In the genomic region with DNA sequence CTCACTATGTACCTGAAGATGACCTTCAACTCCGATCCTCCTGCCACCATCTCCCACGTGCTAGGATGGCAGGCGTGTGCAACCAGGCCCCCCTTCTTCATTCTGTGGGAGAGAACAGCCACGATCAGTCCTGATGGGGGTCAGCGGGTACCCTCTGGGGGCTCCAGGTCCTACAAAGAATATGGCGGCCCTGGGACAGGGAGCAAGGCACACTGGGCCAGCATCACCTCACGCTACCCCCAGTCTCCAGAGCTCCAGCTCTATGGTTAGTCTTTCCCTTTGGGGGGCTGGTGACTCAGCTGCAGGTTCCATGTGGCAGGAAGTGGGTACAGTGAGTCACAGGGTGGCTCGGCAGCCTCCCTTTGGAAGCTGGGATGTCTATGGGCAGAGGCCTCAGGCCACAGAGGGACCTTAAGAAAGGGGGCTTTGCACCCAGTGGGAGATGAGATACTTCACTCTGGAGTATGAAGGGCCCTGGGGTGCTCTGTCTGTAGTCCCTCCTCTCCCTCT, we compare ENCODE assay signal across 23 mouse cellular contexts. TPM values are rescaled to one million over a fixed set of nuclear protein-coding genes. Genes with fewer than 3 reads are reported as not detected.
A peak's percentile ranks its signal among the peaks of the same experiment; 100 is the strongest.
DNase-seq lines count a peak whose midpoint lies in the region; ATAC-seq and TF ChIP-seq lines count a peak whose summit lies in the region.
"Had no signal": no experiment of that assay in that cellular context is flagged by ENCODE, and none has a peak within 500 bp of the region (broad histone marks: within the 10 kb centered on the region; RNA-seq: fewer than 3 reads in every experiment).

No protein-coding gene starts in this region.

- no peak overlapping the region for H3K4me2 ChIP-seq in midbrain, postnatal 0 days (ENCODE audit: low read depth, low read length, poor library complexity, severe bottlenecking)
- H3K4me2 ChIP-seq: embryonic facial prominence, embryonic 15.5 days; forebrain, embryonic 12.5 days; heart, embryonic 12.5 days; lung, embryonic 15.5 days; midbrain, embryonic 13.5 days; stomach, embryonic 15.5 days had no signal

- no peak for TF ChIP-seq CTCF in gastrocnemius, adult 2 months (IDR thresholded peaks at IDR 0.05)
- TF ChIP-seq CTCF in midbrain, postnatal 0 days (IDR thresholded peaks at IDR 0.05) = no peak

- H3K4me1 ChIP-seq in midbrain, embryonic 10.5 days = peaks cover 68% of the 10 kb centered on the region
- H3K4me1 ChIP-seq in midbrain, postnatal 0 days (ENCODE audit: insufficient read depth, low read length) = peaks cover 6% of the 10 kb centered on the region; the same call in 1 of the 2 replicates
- peaks cover 62% of the 10 kb centered on the region for H3K4me1 ChIP-seq in embryonic facial prominence, embryonic 10.5 days

- no peak for ATAC-seq in midbrain, postnatal 0 days (ENCODE audit: low FRiP score)
- ATAC-seq: hindbrain, embryonic 16.5 days; midbrain, embryonic 13.5 days; Patski had no signal

- intact Hi-C loops in gastrocnemius, adult 2 months (cut with DNase I) = no loop called here
- intact Hi-C loops in gastrocnemius, postnatal 14 days (cut with DNase I; ENCODE audit: low total_unique reads) = no loop called here

- H3K9ac ChIP-seq in midbrain, postnatal 0 days (replicated peaks; ENCODE audit: low read length, poor library complexity, severe bottlenecking) = no peak overlapping the region
- H3K9ac ChIP-seq: embryonic facial prominence, embryonic 15.5 days; heart, embryonic 12.5 days; liver, embryonic 14.5 days; lung, embryonic 15.5 days; midbrain, embryonic 13.5 days; stomach, embryonic 15.5 days had no signal

- H3K36me3 ChIP-seq in midbrain, embryonic 10.5 days = no peaks in the 10 kb centered on the region
- H3K36me3 ChIP-seq in midbrain, postnatal 0 days (ENCODE audit: insufficient read depth, low read length) = no peaks in the 10 kb centered on the region
- no peaks in the 10 kb centered on the region for H3K36me3 ChIP-seq in embryonic facial prominence, embryonic 10.5 days (replicated peaks)
- H3K36me3 ChIP-seq: embryonic facial prominence, embryonic 15.5 days; forebrain, embryonic 12.5 days; heart, embryonic 12.5 days; lung, embryonic 15.5 days; midbrain, embryonic 13.5 days; stomach, embryonic 15.5 days had no signal

- H3K4me3 ChIP-seq in gastrocnemius, adult 2 months = no peak overlapping the region
- H3K4me3 ChIP-seq in midbrain, embryonic 10.5 days = no peak overlapping the region
- no peak overlapping the region for H3K4me3 ChIP-seq in midbrain, postnatal 0 days (ENCODE audit: low read depth, low read length)
- H3K4me3 ChIP-seq in embryonic facial prominence, embryonic 10.5 days = no peak overlapping the region
- H3K4me3 ChIP-seq: embryonic facial prominence, embryonic 15.5 days; forebrain, embryonic 12.5 days; heart, embryonic 12.5 days; lung, embryonic 15.5 days; midbrain, embryonic 13.5 days; stomach, embryonic 15.5 days had no signal

- no peak for DNase-seq in gastrocnemius, adult 2 months
- DNase-seq in gastrocnemius, postnatal 14 days = no peak
- DNase-seq in midbrain, embryonic 10.5 days (ENCODE audit: low spot score) = no peak
- no peak for DNase-seq in midbrain, postnatal 0 days (ENCODE audit: low spot score)
- DNase-seq in embryonic facial prominence, embryonic 10.5 days (ENCODE audit: low spot score) = no peak
- DNase-seq in cerebellum, postnatal 4 days (ENCODE audit: low spot score in 2 of 2) = no peak
- no peak for DNase-seq in kidney, postnatal 4 days
- DNase-seq: adrenal gland, postnatal 10 days; B cell, adult 2 months; gastrocnemius, postnatal 25 days; kidney, adult 11 months; right cerebral cortex, postnatal 14 days; thymus, adult 2 months had no signal

- 86% methylated on average over 8 of the region's 8 CpGs for WGBS in midbrain, embryonic 10.5 days
- 86% methylated on average over 8 of the region's 8 CpGs for WGBS in midbrain, postnatal 0 days
- 86% methylated on average over 8 of the region's 8 CpGs for WGBS in embryonic facial prominence, embryonic 10.5 days

- peak overlapping the region; percentile 67 for H3K27ac ChIP-seq in gastrocnemius, adult 2 months
- peak overlapping the region; percentile 86 for H3K27ac ChIP-seq in midbrain, embryonic 10.5 days (replicated peaks)
- H3K27ac ChIP-seq in midbrain, postnatal 0 days (ENCODE audit: low read depth, low read length) = no peak overlapping the region
- H3K27ac ChIP-seq in embryonic facial prominence, embryonic 10.5 days (replicated peaks) = peak overlapping the region; percentile 80
- H3K27ac ChIP-seq: liver, embryonic 14.5 days; macrophage had no signal

- no peaks in the 10 kb centered on the region for H3K9me3 ChIP-seq in midbrain, embryonic 10.5 days (replicated peaks)
- H3K9me3 ChIP-seq in midbrain, postnatal 0 days (ENCODE audit: low read length) = no peaks in the 10 kb centered on the region
- no peaks in the 10 kb centered on the region for H3K9me3 ChIP-seq in embryonic facial prominence, embryonic 10.5 days
- H3K9me3 ChIP-seq: embryonic facial prominence, embryonic 15.5 days; forebrain, embryonic 12.5 days; heart, embryonic 12.5 days; lung, embryonic 15.5 days; midbrain, embryonic 13.5 days; stomach, embryonic 15.5 days had no signal

- H3K27me3 ChIP-seq in midbrain, embryonic 10.5 days (ENCODE audit: low read depth, poor library complexity, severe bottlenecking) = peaks cover 61% of the 10 kb centered on the region
- H3K27me3 ChIP-seq in midbrain, postnatal 0 days (ENCODE audit: insufficient read depth, low read length) = no peaks in the 10 kb centered on the region
- H3K27me3 ChIP-seq in embryonic facial prominence, embryonic 10.5 days (replicated peaks; ENCODE audit: low read depth, poor library complexity, severe bottlenecking) = peaks cover 15% of the 10 kb centered on the region; the same call in 1 of the 2 replicates
- H3K27me3 ChIP-seq: embryonic facial prominence, embryonic 15.5 days; heart, embryonic 12.5 days; lung, embryonic 15.5 days; Patski; stomach, embryonic 15.5 days had no signal

RNA-seq across cellular contexts. Expression of a gene that starts 28.5 kb away (rescaled TPM):
- total RNA-seq in gastrocnemius, adult 2 months (2021) = 10 to 100 TPM in 1 of 2 experiments, 1 to 10 TPM in 1; 1.7 to 10.1 TPM
- 1 to 10 TPM; 2.9 to 3.7 TPM for total RNA-seq in gastrocnemius, postnatal 14 days (2021)
- polyA plus RNA-seq in midbrain, embryonic 10.5 days (2016; fragmentation: Nextera tagmentation; extraction: Ambion mirVana) = 14.1 and 14.3 TPM in 2 replicates
- total RNA-seq in midbrain, postnatal 0 days (2014; rRNA removed) = 7.3 and 8.5 TPM in 2 replicates
- 4.4 and 4.9 TPM in 2 replicates for polyA plus RNA-seq in midbrain, postnatal 0 days (2015; fragmentation: Nextera tagmentation; extraction: Ambion mirVana)
- polyA plus RNA-seq in embryonic facial prominence, embryonic 10.5 days (2016; fragmentation: Nextera tagmentation; extraction: Ambion mirVana) = 13.6 and 16.7 TPM in 2 replicates

RNA-seq across cellular contexts. Expression of a gene that starts 44.7 kb away (rescaled TPM):
- total RNA-seq in gastrocnemius, adult 2 months (2021) = 10 to 100 TPM; 17.2 to 18.0 TPM
- 10 to 100 TPM; 15.6 to 17.1 TPM for total RNA-seq in gastrocnemius, postnatal 14 days (2021)
- 45.0 and 46.3 TPM in 2 replicates for polyA plus RNA-seq in midbrain, embryonic 10.5 days (2016; fragmentation: Nextera tagmentation; extraction: Ambion mirVana)
- total RNA-seq in midbrain, postnatal 0 days (2014; rRNA removed) = 62.0 and 72.2 TPM in 2 replicates
- polyA plus RNA-seq in midbrain, postnatal 0 days (2015; fragmentation: Nextera tagmentation; extraction: Ambion mirVana) = 55.0 and 61.8 TPM in 2 replicates
- polyA plus RNA-seq in embryonic facial prominence, embryonic 10.5 days (2016; fragmentation: Nextera tagmentation; extraction: Ambion mirVana) = 43.5 and 44.6 TPM in 2 replicates
